Mouse (Mus musculus): ENCODE measurements around the gene Cnga1. TPM values are rescaled to one million over a fixed set of nuclear protein-coding genes. Genes with fewer than 3 reads are reported as not detected.
A peak's percentile ranks its signal among the peaks of the same experiment; 100 is the strongest.

Gene Cnga1
- total RNA-seq, 2 experiments from 2014 or later: not detected

DNA sequence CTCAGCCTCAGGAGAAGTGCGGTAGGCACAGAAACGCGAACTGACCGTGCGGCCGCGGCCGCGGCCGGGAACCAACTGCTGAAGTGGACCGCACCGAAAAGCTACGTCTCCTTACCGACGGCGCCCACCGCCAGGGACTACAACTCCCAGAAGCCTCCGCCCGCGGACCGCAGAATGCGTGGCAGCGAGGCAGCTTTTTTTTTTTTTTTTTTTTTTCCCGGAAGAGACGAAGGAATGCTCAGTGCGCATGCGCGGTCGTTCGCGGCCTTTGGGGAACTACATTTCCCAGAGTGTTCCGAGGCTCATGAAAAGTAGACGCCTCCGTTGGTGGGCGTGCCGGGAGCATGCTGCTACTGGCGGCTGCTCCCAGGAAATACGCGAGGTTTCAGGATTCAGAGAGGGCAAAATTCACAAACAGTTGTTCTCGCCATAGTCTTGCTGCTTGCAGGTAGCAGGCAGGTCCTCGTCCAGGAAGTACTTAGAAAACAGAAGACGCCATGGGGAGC, 84.5 kb downstream of the Cnga1 start, which contains the start of gene Nfxl1:
TSS of gene Nfxl1 (minus strand) at position 141 of the 506 bp plus-strand sequence.
- peak; percentile 98 for DNase-seq
- peak within 1 kb of the TSS; percentile 83 for H3K4me3 ChIP-seq
- H3K27ac ChIP-seq: peak within 1 kb of the TSS; percentile 84
- TF ChIP-seq CTCF (IDR thresholded peaks at IDR 0.05): no peak
- intact Hi-C loops (cut with DNase I): no loop called here

DNA sequence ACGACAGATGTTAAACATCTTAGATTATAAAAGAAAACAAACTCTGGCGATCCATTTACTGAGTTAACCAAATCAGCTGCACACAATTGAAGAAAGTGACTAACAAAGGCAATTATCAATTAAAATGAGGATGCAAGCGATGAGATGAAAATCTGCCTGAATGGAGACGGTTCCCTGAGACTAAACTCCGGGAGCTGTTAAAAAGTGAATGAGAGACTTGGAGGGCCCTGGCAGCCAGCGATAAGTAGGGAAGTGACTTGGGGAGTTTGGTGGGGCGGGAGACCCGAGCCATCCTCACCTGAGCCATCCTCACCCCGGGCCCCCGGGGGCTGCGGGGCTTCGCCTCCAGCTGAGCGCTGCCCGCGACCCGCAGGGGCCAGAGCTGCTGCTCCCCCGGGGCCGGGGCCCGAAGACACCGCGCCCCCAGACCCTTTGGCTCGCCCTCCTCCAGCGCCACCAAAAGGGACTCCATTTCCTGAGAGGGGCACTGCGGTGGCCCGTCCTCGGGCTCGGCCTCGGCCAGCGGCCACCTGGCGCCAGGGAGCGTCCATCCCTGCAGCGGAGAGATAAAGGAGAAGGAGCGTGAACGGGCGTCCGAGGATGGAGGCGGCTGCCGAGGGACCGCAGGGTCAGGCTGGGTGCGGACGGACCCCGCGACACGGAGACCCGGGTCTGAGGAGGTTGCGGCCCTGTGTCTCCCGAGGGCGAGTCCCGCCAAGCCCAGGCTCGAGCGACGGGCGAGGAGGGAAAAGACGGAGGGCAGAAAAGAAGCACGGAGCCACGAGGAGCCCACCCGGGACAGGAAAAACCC, 85.2 kb downstream of the Cnga1 start:
- intact Hi-C loops (cut with DNase I): no loop called here
- TF ChIP-seq CTCF (IDR thresholded peaks at IDR 0.05): no peak
- peak; percentile 54 for DNase-seq

DNA sequence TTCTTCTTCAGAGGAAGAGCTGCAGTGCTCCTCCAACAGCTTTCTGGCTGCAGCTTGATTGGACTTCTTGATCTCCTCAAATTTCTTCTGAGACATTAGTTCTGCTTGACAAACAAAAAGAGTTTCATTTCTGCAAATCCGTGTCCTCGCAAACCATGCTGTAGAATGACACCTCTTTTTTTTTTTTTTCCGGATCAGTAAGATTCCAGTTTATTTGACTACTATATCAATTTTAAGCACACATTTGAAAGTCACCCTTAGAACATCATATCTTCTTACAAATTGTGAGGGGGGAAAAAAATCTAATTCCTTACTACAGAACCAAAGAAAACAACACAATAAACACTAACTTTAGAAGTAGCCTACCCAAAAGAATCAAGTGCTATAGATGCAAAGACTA, 87.8 kb downstream of the Cnga1 start:
- intact Hi-C loops (cut with DNase I): no loop called here
- no peak overlapping the region for H3K4me3 ChIP-seq
- TF ChIP-seq CTCF (IDR thresholded peaks at IDR 0.05): no peak
- no peak for DNase-seq
- no peak overlapping the region for H3K27ac ChIP-seq

More for the DNA sequence above, 85.2 kb downstream of the Cnga1 start:
- Histone ChIP-seq H3K4me3 (peak overlapping the region; percentile 83), H3K27ac (peak overlapping the region; percentile 84)

Other genes starting within 250 kb of the Cnga1 start
- gene Corin, start 139.8 kb downstream of the Cnga1 start, total RNA-seq (2021): under 1 TPM; 0.08 to 0.10 TPM
- gene Nfxl1, start 84.6 kb downstream of the Cnga1 start, total RNA-seq (2021): 1 to 10 TPM; 4.7 to 5.2 TPM
- gene Zar1, start 63.0 kb downstream of the Cnga1 start, total RNA-seq (2021): not detected
- not detected for gene Gm5868, start 56.7 kb downstream of the Cnga1 start, total RNA-seq (2021)
- gene Nipal1, start 3.5 kb upstream of the Cnga1 start, total RNA-seq (2021): not detected
- gene Txk, start 108.5 kb upstream of the Cnga1 start, total RNA-seq (2021): under 1 TPM in 1 of 2 experiments, not detected in 1; 0.06 TPM
- gene Tec, start 224.2 kb upstream of the Cnga1 start, total RNA-seq (2021): 1 to 10 TPM; 1.2 to 1.4 TPM